Mouse (Mus musculus) limb, embryonic 14.5 days (tissue): ENCODE results near the gene Pnpo. TPM values are rescaled to one million over a fixed set of nuclear protein-coding genes. Genes with fewer than 3 reads are reported as not detected.
A peak's percentile ranks its signal among the peaks of the same experiment; 100 is the strongest.

Source experiments
- ATAC-seq: fragments of 200-750 bp; cut with Nextera tagmentation; 2 replicates; pipeline ENCODE4 v1.8.0; 2017; ENCODE audit warnings: low read depth, moderate number of reproducible peaks, moderate TSS enrichment; ENCODE audit not compliant: low FRiP score
- DNase-seq: peaks from one replicate; pipeline ENCODE4 v3.0.0-alpha.2; 2015; ENCODE audit warnings: low spot score
- H3K27ac ChIP-seq: fragments of 300-500 bp; sonication (generic); replicated peaks from 2 replicates; pipeline ENCODE4 v1.5.1; 2014; ENCODE audit warnings: low read depth, mild to moderate bottlenecking, low read length, moderate library complexity, mixed read lengths
- H3K27me3 ChIP-seq: fragments of 300-500 bp; sonication (generic); 2 replicates; pipeline ENCODE4 v1.6.1; 2014; ENCODE audit warnings: low read length, mixed read lengths; ENCODE audit not compliant: control insufficient read depth, insufficient read depth
- H3K36me3 ChIP-seq: fragments of 300-500 bp; sonication (generic); 2 replicates; pipeline ENCODE4 v1.6.1; 2014; ENCODE audit warnings: mild to moderate bottlenecking, low read length, moderate library complexity, mixed read lengths; ENCODE audit not compliant: control insufficient read depth, insufficient read depth
- H3K4me1 ChIP-seq: fragments of 300-500 bp; sonication (generic); 2 replicates; pipeline ENCODE4 v1.6.1; 2014; ENCODE audit warnings: antibody characterized with exemption, low read length, mixed read lengths; ENCODE audit not compliant: control insufficient read depth, insufficient read depth
- H3K4me2 ChIP-seq: fragments of 300-500 bp; sonication (generic); replicated peaks from 2 replicates; pipeline ENCODE4 v1.6.1; 2014; ENCODE audit warnings: low read depth, mild to moderate bottlenecking, low read length, moderate library complexity; ENCODE audit not compliant: severe bottlenecking
- H3K4me3 ChIP-seq: fragments of 300-500 bp; sonication (generic); replicated peaks from 2 replicates; pipeline ENCODE4 v1.5.1; 2014; ENCODE audit warnings: low read length
- H3K9ac ChIP-seq: fragments of 300-500 bp; sonication (generic); 2 replicates; pipeline ENCODE4 v1.6.1; 2014; ENCODE audit warnings: mild to moderate bottlenecking, low read depth, low read length, moderate library complexity; ENCODE audit not compliant: severe bottlenecking
- H3K9me3 ChIP-seq: fragments of 300-500 bp; sonication (generic); 2 replicates; pipeline ENCODE4 v1.6.1; 2016; ENCODE audit warnings: low read length; ENCODE audit not compliant: control insufficient read depth
- POLR2A ChIP-seq: fragments of 200-500 bp; IDR thresholded peaks from 2 replicates; pipeline ENCODE4 v1.8.0; 2012; ENCODE audit warnings: inconsistent platforms, mild to moderate bottlenecking, moderate library complexity, borderline replicate concordance; ENCODE audit not compliant: insufficient read depth, insufficient read length; ENCODE audit errors: extremely low read depth
- WGBS: fragments of 180-500 bp; shearing (Covaris S2); extraction: QIAGEN DNeasy Blood & Tissue Kit; methylation state at CpG from one replicate; pipeline ENCODE4 v1.1.7; 2014; 5-methylcytosine and 5-hydroxymethylcytosine counted together
- polyA plus RNA-seq, 2 experiments: library from polyadenylated mRNA; depleted of rRNA in 1 of 2; stranded (reverse) in 1 of 2; unstranded in 1 of 2; fragments of >200 nt; fragmentation: Nextera tagmentation in 1 of 2; extraction: Ambion mirVana in 1 of 2; gene quantifications; 2 replicates each; pipeline versions ENCODE4 v1.2.1 to v1.2.3; 2012 to 2014

Gene Pnpo
- polyA plus RNA-seq, 2 experiments = 13.9 to 24.2 TPM

DNA sequence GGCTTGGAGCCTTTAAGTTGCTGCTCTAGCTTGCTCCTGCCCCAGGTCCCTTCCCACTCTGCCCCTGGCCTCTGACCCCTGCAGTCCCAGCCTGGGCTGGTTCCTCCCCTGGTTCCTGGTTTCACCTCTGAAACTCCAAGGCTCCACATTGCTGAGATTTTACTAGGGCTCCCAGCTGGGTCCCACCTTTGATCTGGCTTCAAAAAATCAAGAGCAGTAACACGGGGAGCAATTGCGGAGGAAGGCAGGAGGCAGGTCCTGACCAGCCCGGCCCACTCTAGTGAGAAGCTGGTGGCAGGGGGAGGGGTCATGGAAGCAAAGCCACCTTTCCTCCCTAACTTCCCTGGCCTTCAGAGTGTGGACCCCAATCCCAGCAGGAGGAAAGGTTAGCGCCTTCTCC is 41.1 kb upstream of the Pnpo start:
- no peak overlapping the region for H3K4me3 ChIP-seq
- no peaks in the 10 kb centered on the region for H3K9me3 ChIP-seq
- H3K9ac ChIP-seq = no peak overlapping the region
- H3K27ac ChIP-seq = no peak overlapping the region
- WGBS = 8% methylated on average over 4 of the region's 4 CpGs
- DNase-seq = no peak
- no peak for TF ChIP-seq POLR2A
- no peaks in the 10 kb centered on the region for H3K36me3 ChIP-seq
- no peaks in the 10 kb centered on the region for H3K27me3 ChIP-seq
- peaks cover 36% of the 10 kb centered on the region for H3K4me1 ChIP-seq
- no peak overlapping the region for H3K4me2 ChIP-seq
- no peak for ATAC-seq

DNA sequence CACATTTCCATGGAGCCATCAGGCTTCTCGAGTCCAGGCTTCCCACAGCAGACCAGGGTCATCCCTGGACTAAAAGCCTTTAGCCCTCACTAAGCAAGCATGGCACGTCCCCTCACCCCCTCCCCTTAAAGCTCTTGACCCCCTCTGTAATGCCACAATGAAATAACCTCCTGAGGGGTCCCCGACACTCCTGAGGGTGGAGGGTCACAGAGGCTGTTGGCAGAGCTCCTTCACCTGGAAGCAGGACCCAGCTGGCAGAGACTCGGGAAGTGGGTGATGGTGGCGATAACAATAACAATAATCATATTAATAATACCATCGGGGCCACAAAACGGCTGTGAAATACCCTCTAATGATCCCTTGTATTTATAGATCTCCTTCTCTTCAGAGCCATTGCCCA is 39.1 kb upstream of the Pnpo start, which contains the start of gene Sp2:
Gene Sp2 (minus strand): TSS at position 101 of the 400 bp plus-strand sequence.
- WGBS = 62% methylated on average over 7 of the region's 7 CpGs
- H3K27me3 ChIP-seq = no peaks in the 10 kb centered on the region
- H3K36me3 ChIP-seq = no peaks in the 10 kb centered on the region
- no peak within 1 kb of the TSS for H3K4me2 ChIP-seq
- no peak for TF ChIP-seq POLR2A
- H3K9me3 ChIP-seq = no peaks in the 10 kb centered on the region
- H3K9ac ChIP-seq = no peak within 1 kb of the TSS
- peaks cover 33% of the 10 kb centered on the region for H3K4me1 ChIP-seq
- ATAC-seq (no peak), DNase-seq (no peak)
- no peak within 1 kb of the TSS for H3K27ac ChIP-seq
- no peak within 1 kb of the TSS for H3K4me3 ChIP-seq

DNA sequence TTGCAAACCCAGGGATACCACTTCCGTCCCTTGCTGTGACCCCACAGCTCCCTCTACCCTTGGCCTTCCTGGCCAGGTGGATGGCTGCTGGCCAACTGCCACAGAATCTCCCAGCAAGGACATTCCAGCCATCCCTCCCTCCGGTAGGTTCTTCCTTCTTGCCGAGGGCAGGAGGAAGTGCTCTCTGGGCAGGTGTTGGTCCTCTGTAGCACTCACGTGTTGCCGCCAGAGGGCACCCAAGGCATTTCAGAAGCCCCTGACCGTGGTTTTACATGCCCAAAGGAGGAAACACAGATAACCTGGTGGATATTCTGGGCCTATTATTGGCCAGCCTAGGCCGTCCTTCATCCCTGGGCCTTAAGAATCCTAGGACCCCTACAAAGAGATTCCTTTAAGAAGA is 38.6 kb upstream of the Pnpo start:
- DNase-seq = peak; percentile 49
- no peak overlapping the region for H3K9ac ChIP-seq
- no peak for TF ChIP-seq POLR2A
- peaks cover 28% of the 10 kb centered on the region for H3K4me1 ChIP-seq
- no peak overlapping the region for H3K4me2 ChIP-seq
- ATAC-seq = no peak
- H3K27me3 ChIP-seq = no peaks in the 10 kb centered on the region
- H3K4me3 ChIP-seq = no peak overlapping the region
- no peaks in the 10 kb centered on the region for H3K9me3 ChIP-seq
- no peak overlapping the region for H3K27ac ChIP-seq
- WGBS = 3% methylated on average over 7 of the region's 7 CpGs
- H3K36me3 ChIP-seq = no peaks in the 10 kb centered on the region

DNA sequence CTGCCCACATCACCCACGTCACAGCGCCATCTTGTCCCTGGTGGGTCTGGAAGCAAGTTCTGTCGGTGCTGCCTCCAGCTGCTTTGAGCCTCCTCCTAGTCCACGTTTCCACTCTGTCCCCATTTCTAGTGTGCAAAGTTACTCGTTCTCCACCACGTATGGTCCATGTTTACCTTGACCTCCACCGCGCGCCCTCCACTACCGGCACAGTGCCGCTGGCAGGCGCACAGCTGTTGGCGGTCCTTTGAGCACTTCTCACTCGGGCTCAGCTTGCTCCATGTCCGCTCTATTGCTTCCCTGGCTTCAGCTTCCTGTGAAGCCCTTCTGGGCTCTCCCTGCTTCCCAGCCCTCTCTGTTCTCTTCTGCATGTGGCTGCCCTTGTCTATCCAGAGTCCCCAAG is 37.7 kb upstream of the Pnpo start:
- WGBS = 76% methylated on average over 15 of the region's 15 CpGs
- TF ChIP-seq POLR2A = no peak
- no peaks in the 10 kb centered on the region for H3K9me3 ChIP-seq
- no peaks in the 10 kb centered on the region for H3K27me3 ChIP-seq
- DNase-seq (no peak), ATAC-seq (no peak)
- H3K9ac ChIP-seq = no peak overlapping the region
- H3K4me2 ChIP-seq = no peak overlapping the region
- H3K27ac ChIP-seq = no peak overlapping the region
- no peak overlapping the region for H3K4me3 ChIP-seq
- H3K36me3 ChIP-seq = no peaks in the 10 kb centered on the region
- peaks cover 20% of the 10 kb centered on the region for H3K4me1 ChIP-seq

DNA sequence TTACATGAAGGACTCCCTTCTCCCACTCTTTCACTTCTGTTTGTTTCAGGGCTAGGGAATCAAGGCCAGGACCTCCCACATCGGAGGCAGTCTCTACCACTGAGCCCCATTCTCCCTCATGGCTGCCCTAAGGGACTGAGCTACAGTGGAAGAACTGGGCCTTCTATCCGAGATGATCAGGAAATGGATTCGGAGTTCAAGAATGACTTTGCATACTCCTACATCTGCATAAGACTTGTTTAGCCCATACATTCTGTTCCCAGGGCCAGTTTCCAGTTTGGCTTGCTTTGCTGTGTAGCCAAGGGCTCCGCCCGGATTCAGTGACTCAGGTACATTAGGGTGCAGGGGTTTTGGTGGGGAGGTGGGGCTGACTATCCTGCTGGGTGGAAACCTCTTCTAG is 36.2 kb upstream of the Pnpo start:
- Histone ChIP-seq H3K9me3 (no peaks in the 10 kb centered on the region), H3K4me2 (no peak overlapping the region), H3K36me3 (no peaks in the 10 kb centered on the region), H3K4me1 (peaks cover 21% of the 10 kb centered on the region), H3K4me3 (no peak overlapping the region), H3K27me3 (no peaks in the 10 kb centered on the region), H3K9ac (no peak overlapping the region), H3K27ac (no peak overlapping the region)
- WGBS = 72% methylated on average over 5 of the region's 5 CpGs
- ATAC-seq (no peak), DNase-seq (no peak)
- no peak for TF ChIP-seq POLR2A

DNA sequence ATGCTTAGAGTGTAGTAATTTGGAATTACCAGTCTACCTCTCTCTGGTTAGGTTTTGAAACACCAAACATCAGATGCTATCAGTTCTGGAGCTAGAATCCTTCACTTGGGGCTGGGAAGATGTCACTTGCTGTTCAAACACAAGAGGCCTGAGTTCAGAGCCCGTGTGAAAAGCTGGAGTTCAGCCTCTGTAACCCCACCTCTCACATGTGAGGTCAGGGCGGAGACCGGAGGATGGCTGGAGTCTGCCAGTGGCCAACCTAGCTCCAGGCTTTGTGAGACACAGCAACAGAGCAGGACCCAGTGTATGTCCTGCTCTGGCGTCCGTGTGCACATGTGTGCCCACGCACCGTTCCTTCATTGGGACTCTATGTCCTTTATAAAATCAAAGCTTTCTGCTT is 35.5 kb upstream of the Pnpo start:
- Histone ChIP-seq H3K4me1 (peaks cover 17% of the 10 kb centered on the region), H3K9me3 (no peaks in the 10 kb centered on the region), H3K4me3 (no peak overlapping the region), H3K4me2 (no peak overlapping the region), H3K27ac (no peak overlapping the region), H3K36me3 (no peaks in the 10 kb centered on the region), H3K9ac (no peak overlapping the region), H3K27me3 (no peaks in the 10 kb centered on the region)
- TF ChIP-seq POLR2A = no peak
- DNase-seq (no peak), ATAC-seq (no peak)
- WGBS = 74% methylated on average over 7 of the region's 7 CpGs
